16 mouse cellular contexts compared by ENCODE assay signal in genomic region chr4:92833835-92834234, GRCm38 (mm10).
DNase-seq lines count a peak whose midpoint lies in the region; ATAC-seq and TF ChIP-seq lines count a peak whose summit lies in the region.
"Had no signal": no experiment of that assay in that cellular context is flagged by ENCODE, and none has a peak within 500 bp of the region (broad histone marks: within the 10 kb centered on the region; RNA-seq: fewer than 3 reads in every experiment).

No protein-coding gene starts in this region.

- no peak overlapping the region for H3K4me3 ChIP-seq in hindbrain, embryonic 11.5 days (ENCODE audit: low read depth, low read length)
- no peak overlapping the region for H3K4me3 ChIP-seq in hindbrain, embryonic 10.5 days
- H3K4me3 ChIP-seq in embryonic facial prominence, embryonic 14.5 days (ENCODE audit: low read depth, low read length): no peak overlapping the region
- no peak overlapping the region for H3K4me3 ChIP-seq in hindbrain, postnatal 0 days (ENCODE audit: low read length)
- no peak overlapping the region for H3K4me3 ChIP-seq in neural tube, embryonic 13.5 days
- H3K4me3 ChIP-seq: heart, embryonic 12.5 days had no signal

- WGBS in hindbrain, embryonic 11.5 days: 50% methylated on average over 5 of the region's 5 CpGs
- WGBS in hindbrain, embryonic 10.5 days: 57% methylated on average over 5 of the region's 5 CpGs
- WGBS in embryonic facial prominence, embryonic 14.5 days: 41% methylated on average over 5 of the region's 5 CpGs
- 36% methylated on average over 5 of the region's 5 CpGs for WGBS in hindbrain, postnatal 0 days
- WGBS in neural tube, embryonic 13.5 days: 27% methylated on average over 5 of the region's 5 CpGs

- H3K27ac ChIP-seq in hindbrain, embryonic 11.5 days (ENCODE audit: low read depth, low read length): no peak overlapping the region
- no peak overlapping the region for H3K27ac ChIP-seq in hindbrain, embryonic 10.5 days
- H3K27ac ChIP-seq in embryonic facial prominence, embryonic 14.5 days (replicated peaks; ENCODE audit: low read depth, low read length): no peak overlapping the region
- no peak overlapping the region for H3K27ac ChIP-seq in hindbrain, postnatal 0 days
- H3K27ac ChIP-seq in neural tube, embryonic 13.5 days (replicated peaks): 0 out of 2 replicates have a peak overlapping the region, but pooled peaks have one; percentile 24

- H3K9ac ChIP-seq in hindbrain, embryonic 11.5 days (ENCODE audit: low read depth, low read length): no peak overlapping the region
- no peak overlapping the region for H3K9ac ChIP-seq in embryonic facial prominence, embryonic 14.5 days (ENCODE audit: low read depth, low read length)
- H3K9ac ChIP-seq in hindbrain, postnatal 0 days (replicated peaks; ENCODE audit: low read length): no peak overlapping the region
- H3K9ac ChIP-seq in neural tube, embryonic 13.5 days: no peak overlapping the region
- H3K9ac ChIP-seq: heart, embryonic 12.5 days had no signal

- DNase-seq in hindbrain, embryonic 11.5 days (ENCODE audit: low spot score): peak; percentile 10
- DNase-seq in hindbrain, embryonic 10.5 days (ENCODE audit: low spot score): no peak
- DNase-seq in embryonic facial prominence, embryonic 14.5 days (ENCODE audit: low spot score): peak; percentile 39
- peak; percentile 11 for DNase-seq in hindbrain, postnatal 0 days (ENCODE audit: low spot score)
- no peak for DNase-seq in layer of hippocampus, postnatal 10 days (ENCODE audit: low spot score in 2 of 2)
- DNase-seq: adrenal gland, adult 8-10 months; cerebellum, adult 8-10 months; heart, postnatal 36 days; kidney, postnatal 10 days; right cerebral cortex, postnatal 4 days had no signal

- H3K9me3 ChIP-seq in hindbrain, embryonic 11.5 days (ENCODE audit: control insufficient read depth, low read length): no peaks in the 10 kb centered on the region
- no peaks in the 10 kb centered on the region for H3K9me3 ChIP-seq in hindbrain, embryonic 10.5 days
- H3K9me3 ChIP-seq in embryonic facial prominence, embryonic 14.5 days (ENCODE audit: control insufficient read depth, low read length): no peaks in the 10 kb centered on the region
- no peaks in the 10 kb centered on the region for H3K9me3 ChIP-seq in hindbrain, postnatal 0 days (ENCODE audit: low read length)
- no peaks in the 10 kb centered on the region for H3K9me3 ChIP-seq in neural tube, embryonic 13.5 days
- H3K9me3 ChIP-seq: G1E; heart, embryonic 12.5 days had no signal

- no peaks in the 10 kb centered on the region for H3K4me1 ChIP-seq in hindbrain, embryonic 11.5 days (replicated peaks; ENCODE audit: control insufficient read depth, insufficient read depth, low read length)
- no peaks in the 10 kb centered on the region for H3K4me1 ChIP-seq in hindbrain, embryonic 10.5 days (replicated peaks)
- H3K4me1 ChIP-seq in embryonic facial prominence, embryonic 14.5 days (ENCODE audit: control insufficient read depth, insufficient read depth, low read length): no peaks in the 10 kb centered on the region
- no peaks in the 10 kb centered on the region for H3K4me1 ChIP-seq in hindbrain, postnatal 0 days (ENCODE audit: insufficient read depth, low read length)
- H3K4me1 ChIP-seq in neural tube, embryonic 13.5 days (replicated peaks): peaks cover 7% of the 10 kb centered on the region; the same call in 1 of the 2 replicates
- H3K4me1 ChIP-seq: heart, embryonic 12.5 days had no signal

- H3K4me2 ChIP-seq in hindbrain, embryonic 11.5 days (replicated peaks; ENCODE audit: low read depth, low read length): no peak overlapping the region
- H3K4me2 ChIP-seq in embryonic facial prominence, embryonic 14.5 days (ENCODE audit: low read depth, low read length): no peak overlapping the region
- H3K4me2 ChIP-seq in hindbrain, postnatal 0 days (ENCODE audit: low read depth, low read length): no peak overlapping the region
- peak overlapping the region; percentile 20; the same call in 1 of the 2 replicates for H3K4me2 ChIP-seq in neural tube, embryonic 13.5 days
- H3K4me2 ChIP-seq: heart, embryonic 12.5 days; liver, embryonic 11.5 days had no signal

- no peaks in the 10 kb centered on the region for H3K27me3 ChIP-seq in hindbrain, embryonic 11.5 days (ENCODE audit: control insufficient read depth, insufficient read depth, low read length)
- no peaks in the 10 kb centered on the region for H3K27me3 ChIP-seq in hindbrain, embryonic 10.5 days (ENCODE audit: insufficient read depth, poor library complexity, severe bottlenecking)
- no peaks in the 10 kb centered on the region for H3K27me3 ChIP-seq in embryonic facial prominence, embryonic 14.5 days (replicated peaks; ENCODE audit: control insufficient read depth, insufficient read depth, low read length)
- H3K27me3 ChIP-seq in hindbrain, postnatal 0 days (ENCODE audit: insufficient read depth, low read length): no peaks in the 10 kb centered on the region
- no peaks in the 10 kb centered on the region for H3K27me3 ChIP-seq in neural tube, embryonic 13.5 days
- H3K27me3 ChIP-seq: heart, embryonic 12.5 days had no signal

- ATAC-seq in hindbrain, embryonic 11.5 days (ENCODE audit: low FRiP score): peak; percentile 64
- peak; percentile 47; the same call in 1 of the 2 replicates for ATAC-seq in embryonic facial prominence, embryonic 14.5 days (ENCODE audit: low read depth)
- ATAC-seq in hindbrain, postnatal 0 days: no peak
- ATAC-seq in neural tube, embryonic 13.5 days (ENCODE audit: low read depth): peak; percentile 23; the same call in 1 of the 2 replicates
- no peak for ATAC-seq in megakaryocyte-erythroid progenitor cell, adult 5-6 weeks (replicated peaks; ENCODE audit: low FRiP score, low TSS enrichment, poor library complexity, severe bottlenecking)
- ATAC-seq: intestine, postnatal 0 days had no signal

- TF ChIP-seq CTCF in hindbrain, postnatal 0 days (IDR thresholded peaks at IDR 0.05; ENCODE audit: low read depth): no peak

- H3K36me3 ChIP-seq in hindbrain, embryonic 11.5 days (ENCODE audit: control insufficient read depth, insufficient read depth, low read length): no peaks in the 10 kb centered on the region
- H3K36me3 ChIP-seq in hindbrain, embryonic 10.5 days: no peaks in the 10 kb centered on the region
- no peaks in the 10 kb centered on the region for H3K36me3 ChIP-seq in embryonic facial prominence, embryonic 14.5 days (ENCODE audit: control insufficient read depth, insufficient read depth, low read length)
- no peaks in the 10 kb centered on the region for H3K36me3 ChIP-seq in hindbrain, postnatal 0 days (ENCODE audit: insufficient read depth, low read length)
- H3K36me3 ChIP-seq in neural tube, embryonic 13.5 days: no peaks in the 10 kb centered on the region
- H3K36me3 ChIP-seq: G1E; heart, embryonic 12.5 days had no signal

Comparison
In these comparisons a context has a peak if more than half of its experiments do, and no peak if none do; other contexts are left out.
1. ATAC-seq: peak in hindbrain, embryonic 11.5 days (single experiment), embryonic facial prominence, embryonic 14.5 days (single experiment) and neural tube, embryonic 13.5 days (single experiment); none in hindbrain, postnatal 0 days (single experiment) and megakaryocyte-erythroid progenitor cell, adult 5-6 weeks (single experiment).
2. DNase-seq: peak in hindbrain, embryonic 11.5 days (single experiment), embryonic facial prominence, embryonic 14.5 days (single experiment) and hindbrain, postnatal 0 days (single experiment); none in hindbrain, embryonic 10.5 days (single experiment) and layer of hippocampus, postnatal 10 days (0 of 2).